Mouse (Mus musculus) intestine, embryonic 15.5 days (tissue): ENCODE measurements at regions not wholly inside any gene's neighbourhood (a gene's known extent, or its start where the extent isn't known, plus 50 kb on each side); places are given as distances from the start of the nearest gene placed in this dataset.
A peak's percentile ranks its signal among the peaks of the same experiment; 100 is the strongest.

Experiments used
- ATAC-seq: fragments of 200-750 bp; cut with Nextera tagmentation; 2 replicates; pipeline ENCODE4 v1.8.0; 2017; ENCODE audit warnings: moderate TSS enrichment, moderate library complexity
- H3K27ac ChIP-seq: fragments of 300-500 bp; sonication (generic); 2 replicates; pipeline ENCODE4 v1.5.1; 2015; ENCODE audit warnings: mild to moderate bottlenecking, inconsistent platforms
- H3K27me3 ChIP-seq: fragments of 300-500 bp; sonication (generic); replicated peaks from 2 replicates; pipeline ENCODE4 v1.6.1; 2015; ENCODE audit warnings: inconsistent platforms
- H3K36me3 ChIP-seq: fragments of 300-500 bp; sonication (generic); 2 replicates; pipeline ENCODE4 v1.6.1; 2015; ENCODE audit warnings: inconsistent platforms
- H3K4me1 ChIP-seq: fragments of 300-500 bp; sonication (generic); replicated peaks from 2 replicates; pipeline ENCODE4 v1.6.1; 2015; ENCODE audit warnings: inconsistent platforms
- H3K4me2 ChIP-seq: fragments of 300-500 bp; sonication (generic); replicated peaks from 2 replicates; pipeline ENCODE4 v1.6.1; 2015; ENCODE audit warnings: mild to moderate bottlenecking, inconsistent platforms
- H3K4me3 ChIP-seq: fragments of 300-500 bp; sonication (generic); replicated peaks from 2 replicates; pipeline ENCODE4 v1.5.1; 2015; ENCODE audit warnings: inconsistent platforms
- H3K9ac ChIP-seq: fragments of 300-500 bp; sonication (generic); 2 replicates; pipeline ENCODE4 v1.6.1; 2015; ENCODE audit warnings: inconsistent platforms
- H3K9me3 ChIP-seq: fragments of 300-500 bp; sonication (generic); 2 replicates; pipeline ENCODE4 v1.6.1; 2016; ENCODE audit warnings: inconsistent platforms
- WGBS: fragments of 180-500 bp; shearing (Covaris S2); methylation state at CpG from one replicate; pipeline ENCODE4 v1.1.7; 2015; 5-methylcytosine and 5-hydroxymethylcytosine counted together

- Histone ChIP-seq H3K4me2 (no peak overlapping the region), H3K9ac (no peak overlapping the region)
- 59% methylated on average over 3 of the region's 3 CpGs for WGBS
These were observed 58.6 kb downstream of the Tspan17 start for GRCm38 (mm10) chr13:54847764-54848183.

DNA sequence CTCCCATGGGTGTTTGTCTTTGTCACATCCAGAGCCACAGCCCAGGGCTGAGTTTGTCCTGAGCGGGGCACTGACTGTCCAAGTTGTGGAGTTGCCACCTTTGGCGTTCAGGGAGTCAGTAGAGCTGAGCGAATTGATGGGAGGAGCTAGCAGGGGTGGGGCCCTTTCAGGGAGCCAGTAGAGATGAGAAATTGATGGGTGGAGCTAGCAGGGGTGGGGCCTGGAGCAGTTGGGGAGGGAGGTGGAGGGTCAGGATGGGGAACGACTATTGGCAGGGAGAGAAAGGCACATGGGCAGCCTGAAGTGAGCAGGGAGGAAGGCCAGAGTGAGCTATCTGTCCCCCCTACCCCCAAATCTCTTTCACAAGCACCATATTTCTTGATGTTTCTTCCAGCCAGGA lies 62.0 kb downstream of the Tspan17 start:
- no peaks in the 10 kb centered on the region for H3K9me3 ChIP-seq
- ATAC-seq: no peak
- 44% methylated on average over 4 of the region's 4 CpGs for WGBS

More at GRCm38 (mm10) chr13:54847764-54848183, 58.6 kb downstream of the Tspan17 start:
- H3K4me3 ChIP-seq: no peak overlapping the region
- no peaks in the 10 kb centered on the region for H3K4me1 ChIP-seq
- no peak overlapping the region for H3K27ac ChIP-seq
- no peaks in the 10 kb centered on the region for H3K36me3 ChIP-seq
- no peak for ATAC-seq
- no peaks in the 10 kb centered on the region; the same call in 1 of the 2 replicates for H3K27me3 ChIP-seq
- H3K9me3 ChIP-seq: no peaks in the 10 kb centered on the region

GRCm38 (mm10) chr13:54855333-54856238 lies 66.4 kb downstream of the Tspan17 start:
- 56% methylated on average over 14 of the region's 14 CpGs for WGBS
- no peak overlapping the region for H3K27ac ChIP-seq
- no peaks in the 10 kb centered on the region for H3K36me3 ChIP-seq
- no peaks in the 10 kb centered on the region for H3K4me1 ChIP-seq
- H3K9me3 ChIP-seq: no peaks in the 10 kb centered on the region
- H3K4me2 ChIP-seq: no peak overlapping the region
- H3K9ac ChIP-seq: no peak overlapping the region
- no peak overlapping the region for H3K4me3 ChIP-seq
- H3K27me3 ChIP-seq: no peaks in the 10 kb centered on the region
- ATAC-seq: no peak

More for the DNA sequence above, 62.0 kb downstream of the Tspan17 start:
- Histone ChIP-seq H3K27me3 (no peaks in the 10 kb centered on the region; the same call in 1 of the 2 replicates), H3K4me1 (no peaks in the 10 kb centered on the region), H3K4me3 (no peak overlapping the region), H3K4me2 (no peak overlapping the region), H3K9ac (no peak overlapping the region), H3K36me3 (no peaks in the 10 kb centered on the region), H3K27ac (no peak overlapping the region)

DNA sequence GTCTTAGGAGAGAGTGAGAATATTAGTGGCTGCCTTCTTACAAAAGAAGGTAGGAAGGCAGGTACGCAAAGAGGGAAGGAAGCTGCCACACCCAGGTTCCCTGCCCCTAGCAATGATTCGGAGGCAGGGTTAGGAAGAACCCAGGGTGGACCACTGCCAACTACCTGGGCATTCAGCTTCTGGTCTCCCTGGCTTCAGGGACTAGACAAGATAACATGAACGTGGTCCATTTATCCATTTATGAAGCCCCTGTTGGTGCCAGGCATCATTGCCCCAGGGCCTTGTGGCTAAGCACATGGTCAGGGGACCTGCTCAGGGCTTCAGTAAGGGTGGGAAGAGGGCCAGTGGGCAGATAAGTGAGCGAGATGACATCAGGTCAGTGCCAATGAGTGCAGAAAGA lies 73.8 kb downstream of the Tspan17 start:
- no peaks in the 10 kb centered on the region for H3K9me3 ChIP-seq
- H3K4me1 ChIP-seq: no peaks in the 10 kb centered on the region
- no peaks in the 10 kb centered on the region for H3K36me3 ChIP-seq
- no peak overlapping the region for H3K4me2 ChIP-seq
- WGBS: 80% methylated on average over 4 of the region's 4 CpGs
- no peak for ATAC-seq
- no peak overlapping the region for H3K27ac ChIP-seq
- no peak overlapping the region for H3K9ac ChIP-seq
- H3K27me3 ChIP-seq: no peaks in the 10 kb centered on the region; the same call in 1 of the 2 replicates
- H3K4me3 ChIP-seq: no peak overlapping the region

- Histone ChIP-seq H3K4me1 (no peaks in the 10 kb centered on the region), H3K9me3 (no peaks in the 10 kb centered on the region), H3K27ac (no peak overlapping the region), H3K9ac (no peak overlapping the region), H3K4me2 (no peak overlapping the region), H3K4me3 (no peak overlapping the region), H3K36me3 (no peaks in the 10 kb centered on the region), H3K27me3 (no peaks in the 10 kb centered on the region; the same call in 1 of the 2 replicates)
- 41% methylated on average over 10 of the region's 10 CpGs for WGBS
- no peak for ATAC-seq
These were observed 74.9 kb downstream of the Tspan17 start for GRCm38 (mm10) chr13:54864048-54864447.

- Histone ChIP-seq H3K27me3 (peaks cover 51% of the 10 kb centered on the region), H3K36me3 (no peaks in the 10 kb centered on the region), H3K4me2 (no peak overlapping the region), H3K9me3 (no peaks in the 10 kb centered on the region), H3K9ac (no peak overlapping the region), H3K4me3 (no peak overlapping the region), H3K4me1 (no peaks in the 10 kb centered on the region), H3K27ac (no peak overlapping the region)
- ATAC-seq: no peak
- 27% methylated on average over 12 of the region's 12 CpGs for WGBS
These were observed 77.2 kb upstream of the Unc5a start for GRCm38 (mm10) chr13:54872004-54872403.

DNA sequence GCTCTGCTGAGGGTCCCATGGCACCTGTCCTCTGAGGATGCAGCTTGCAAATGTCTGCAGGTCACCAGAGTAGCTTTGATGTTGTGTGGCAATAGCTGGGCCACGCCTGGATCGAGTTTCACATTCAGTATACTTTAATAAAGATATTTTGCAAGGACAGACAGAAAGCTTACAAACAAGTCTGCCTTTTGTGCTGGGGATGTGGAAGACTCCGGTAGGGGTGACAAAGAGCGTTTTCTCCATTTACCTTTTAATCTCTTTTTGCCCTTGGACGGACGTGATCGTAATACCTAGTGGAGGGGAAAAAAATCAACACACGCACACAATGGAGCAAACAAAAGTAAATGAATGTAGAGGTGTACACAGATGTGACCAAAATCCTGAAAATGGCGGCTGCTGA lies 75.3 kb upstream of the Unc5a start:
- peaks cover 52% of the 10 kb centered on the region for H3K27me3 ChIP-seq
- no peak overlapping the region for H3K4me3 ChIP-seq
- no peaks in the 10 kb centered on the region for H3K4me1 ChIP-seq
- H3K9me3 ChIP-seq: no peaks in the 10 kb centered on the region
- no peaks in the 10 kb centered on the region for H3K36me3 ChIP-seq
- 54% methylated on average over 9 of the region's 9 CpGs for WGBS
- H3K27ac ChIP-seq: no peak overlapping the region
- H3K4me2 ChIP-seq: no peak overlapping the region
- ATAC-seq: no peak
- no peak overlapping the region for H3K9ac ChIP-seq

DNA sequence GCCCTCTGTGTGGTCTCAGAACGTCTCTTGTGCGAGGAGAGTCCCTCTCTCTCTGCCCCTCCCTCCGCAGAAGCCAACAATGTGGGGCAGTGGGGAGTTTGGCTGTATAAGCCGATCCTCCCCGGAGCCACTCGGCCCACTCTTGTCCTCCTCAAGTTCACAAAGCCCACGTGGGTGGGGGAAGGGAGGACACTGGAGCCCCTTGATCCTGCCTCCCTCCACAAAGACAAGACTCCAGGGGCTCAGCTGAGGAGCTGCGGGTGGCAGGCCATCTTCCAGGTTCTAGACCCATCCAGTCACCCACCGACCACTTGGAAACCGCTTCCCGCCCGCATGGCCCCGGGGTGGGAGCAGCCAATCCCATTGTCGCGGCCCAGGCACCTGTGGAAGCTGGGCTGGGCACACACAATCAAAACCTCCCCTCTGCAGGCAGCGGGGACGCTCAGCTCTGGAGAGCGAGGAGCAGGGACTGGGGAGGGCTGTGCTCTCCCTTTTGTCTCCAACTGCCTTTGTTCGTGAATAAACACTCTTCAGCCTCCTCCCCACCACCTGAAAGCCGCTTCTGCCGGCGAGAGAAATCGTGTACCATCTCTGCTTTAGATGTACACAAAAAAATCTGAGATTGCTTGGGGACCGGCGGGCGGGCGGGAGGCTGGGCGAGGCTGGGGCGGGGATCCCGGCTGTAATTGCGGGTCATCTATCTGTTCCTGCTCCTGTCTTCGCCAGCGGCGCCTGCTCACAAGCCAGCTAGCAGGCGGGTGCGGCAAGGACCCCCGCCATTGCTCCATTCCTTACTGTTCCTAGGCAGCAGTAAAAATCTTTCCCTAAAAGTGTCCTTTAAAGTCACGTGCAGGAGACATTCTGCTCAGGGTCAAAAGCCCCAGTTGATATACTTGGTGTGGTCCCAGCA lies 74.7 kb upstream of the Unc5a start:
- Histone ChIP-seq H3K36me3 (no peaks in the 10 kb centered on the region), H3K27ac (no peak overlapping the region), H3K4me3 (no peak overlapping the region), H3K9ac (no peak overlapping the region), H3K4me1 (no peaks in the 10 kb centered on the region), H3K27me3 (peaks cover 52% of the 10 kb centered on the region), H3K9me3 (no peaks in the 10 kb centered on the region), H3K4me2 (0 out of 2 replicates have a peak overlapping the region, but pooled peaks have one; percentile 3)
- WGBS: 1% methylated on average over 38 of the region's 38 CpGs
- ATAC-seq: no peak

DNA sequence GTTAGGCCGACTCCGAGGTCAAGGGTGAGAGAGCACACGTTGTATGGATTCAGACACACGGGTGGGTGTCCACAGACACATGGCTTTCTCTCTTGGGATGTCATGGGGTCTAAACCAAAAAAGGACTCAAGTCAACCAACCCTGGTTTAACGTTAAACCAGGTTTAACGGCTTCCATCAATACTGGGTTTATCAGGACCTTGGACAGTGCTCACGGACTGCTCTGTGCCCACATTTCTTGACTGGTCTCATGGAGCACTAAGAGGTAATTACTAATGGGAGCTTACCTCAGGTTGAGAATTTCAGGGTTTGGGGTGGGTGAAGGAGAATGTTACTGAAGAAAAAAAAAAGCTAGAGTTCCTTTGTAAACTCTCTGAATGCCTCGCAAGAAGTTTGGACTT lies 72.7 kb upstream of the Unc5a start:
- WGBS: 30% methylated on average over 8 of the region's 8 CpGs
- H3K4me3 ChIP-seq: no peak overlapping the region

GRCm38 (mm10) chr13:54877656-54878055 lies 71.6 kb upstream of the Unc5a start:
- WGBS: 83% methylated on average over 8 of the region's 8 CpGs

More for the DNA sequence above, 72.7 kb upstream of the Unc5a start:
- Histone ChIP-seq H3K9ac (no peak overlapping the region), H3K27me3 (peaks cover 45% of the 10 kb centered on the region), H3K36me3 (no peaks in the 10 kb centered on the region), H3K9me3 (no peaks in the 10 kb centered on the region), H3K4me2 (no peak overlapping the region), H3K27ac (no peak overlapping the region), H3K4me1 (no peaks in the 10 kb centered on the region)
- no peak for ATAC-seq

DNA sequence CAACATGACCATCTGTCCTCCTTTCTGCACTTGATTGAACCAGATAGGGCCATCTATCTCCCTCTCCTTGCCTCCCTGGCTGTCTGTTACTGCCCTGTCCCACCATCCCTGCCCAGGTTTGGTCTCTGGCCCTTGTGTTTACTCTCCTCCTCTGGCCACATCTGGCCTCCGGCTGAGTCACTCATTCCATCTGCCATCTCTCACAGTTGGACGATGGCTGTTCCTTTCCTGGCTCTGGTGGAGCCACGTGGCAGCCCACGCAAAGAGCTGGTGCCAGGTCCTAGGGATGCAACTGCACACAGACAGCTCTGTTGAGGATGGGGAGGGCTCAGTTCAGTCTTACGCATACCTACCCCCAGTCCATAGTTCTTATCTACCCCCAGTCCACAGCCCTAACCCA lies 69.9 kb upstream of the Unc5a start:
- Histone ChIP-seq H3K9ac (no peak overlapping the region), H3K9me3 (no peaks in the 10 kb centered on the region), H3K4me1 (no peaks in the 10 kb centered on the region), H3K27me3 (peaks cover 20% of the 10 kb centered on the region), H3K4me2 (no peak overlapping the region), H3K27ac (no peak overlapping the region), H3K4me3 (no peak overlapping the region), H3K36me3 (no peaks in the 10 kb centered on the region)
- WGBS: 76% methylated on average over 5 of the region's 5 CpGs
- ATAC-seq: no peak

More at GRCm38 (mm10) chr13:54877656-54878055, 71.6 kb upstream of the Unc5a start:
- Histone ChIP-seq H3K27me3 (peaks cover 35% of the 10 kb centered on the region), H3K9ac (no peak overlapping the region), H3K4me1 (no peaks in the 10 kb centered on the region), H3K9me3 (no peaks in the 10 kb centered on the region), H3K27ac (no peak overlapping the region), H3K4me2 (no peak overlapping the region), H3K36me3 (no peaks in the 10 kb centered on the region), H3K4me3 (no peak overlapping the region)
- ATAC-seq: no peak

GRCm38 (mm10) chr13:54880204-54880603 lies 69.0 kb upstream of the Unc5a start:
- H3K4me1 ChIP-seq: no peaks in the 10 kb centered on the region
- H3K9ac ChIP-seq: no peak overlapping the region
- 62% methylated on average over 2 of the region's 2 CpGs for whole genome bisulfite sequencing
- no peak for ATAC-seq
- H3K9me3 ChIP-seq: no peaks in the 10 kb centered on the region
- H3K4me3 ChIP-seq: no peak overlapping the region
- H3K27me3 ChIP-seq: peaks cover 12% of the 10 kb centered on the region
- no peak overlapping the region for H3K27ac ChIP-seq
- no peak overlapping the region for H3K4me2 ChIP-seq
- no peaks in the 10 kb centered on the region for H3K36me3 ChIP-seq
